Mouse (Mus musculus): Measurements from ENCODE around the gene Ttc22. TPM values are rescaled to one million over a fixed set of nuclear protein-coding genes. Genes with fewer than 3 reads are reported as not detected.

Ttc22 gene
- not detected in 2 replicates for polyA plus RNA-seq (2012; ENCODE audit: insufficient read depth, insufficient read length, missing spikeins)

GRCm38 (mm10) chr4:106622030-106622493, at the start of gene Ttc22:
TSS of gene Ttc22 (plus strand) at chr4:106622432.
- Histone ChIP-seq H3K4me1 (ENCODE audit: control insufficient read depth, insufficient read depth, low read length) (no peaks in the 10 kb centered on the region), H3K27ac (ENCODE audit: insufficient read depth, low read depth, low read length) (no peak within 1 kb of the TSS), H3K4me3 (ENCODE audit: insufficient read depth, low read length) (no peak within 1 kb of the TSS)
- TF ChIP-seq CTCF (IDR thresholded peaks at IDR 0.05; ENCODE audit: low read depth, low read length): no peak
- no peak for TF ChIP-seq POLR2A (IDR thresholded peaks at IDR 0.05; ENCODE audit: borderline replicate concordance, low read depth, low read length)

- H3K4me3 ChIP-seq (ENCODE audit: insufficient read depth, low read length): no peak overlapping the region
- no peak overlapping the region for H3K27ac ChIP-seq (ENCODE audit: insufficient read depth, low read depth, low read length)
- no peak for TF ChIP-seq CTCF (IDR thresholded peaks at IDR 0.05; ENCODE audit: low read depth, low read length)
- TF ChIP-seq POLR2A (IDR thresholded peaks at IDR 0.05; ENCODE audit: borderline replicate concordance, low read depth, low read length): no peak
- no peaks in the 10 kb centered on the region for H3K4me1 ChIP-seq (ENCODE audit: control insufficient read depth, insufficient read depth, low read length)
Measured at GRCm38 (mm10) chr4:106575022-106575421, 47.2 kb upstream of the Ttc22 start.

GRCm38 (mm10) chr4:106577511-106577910, 44.7 kb upstream of the Ttc22 start:
- no peaks in the 10 kb centered on the region for H3K4me1 ChIP-seq (ENCODE audit: control insufficient read depth, insufficient read depth, low read length)
- TF ChIP-seq CTCF (IDR thresholded peaks at IDR 0.05; ENCODE audit: low read depth, low read length): no peak
- no peak for TF ChIP-seq POLR2A (IDR thresholded peaks at IDR 0.05; ENCODE audit: borderline replicate concordance, low read depth, low read length)
- H3K4me3 ChIP-seq (ENCODE audit: insufficient read depth, low read length): no peak overlapping the region
- no peak overlapping the region for H3K27ac ChIP-seq (ENCODE audit: insufficient read depth, low read depth, low read length)

- Histone ChIP-seq H3K4me1 (ENCODE audit: control insufficient read depth, insufficient read depth, low read length) (no peaks in the 10 kb centered on the region), H3K27ac (ENCODE audit: insufficient read depth, low read depth, low read length) (no peak overlapping the region), H3K4me3 (ENCODE audit: insufficient read depth, low read length) (no peak overlapping the region)
- TF ChIP-seq CTCF (IDR thresholded peaks at IDR 0.05; ENCODE audit: low read depth, low read length) (no peak), POLR2A (IDR thresholded peaks at IDR 0.05; ENCODE audit: borderline replicate concordance, low read depth, low read length) (no peak)
Measured at GRCm38 (mm10) chr4:106581176-106581864, 40.9 kb upstream of the Ttc22 start.

- H3K4me3 ChIP-seq (ENCODE audit: insufficient read depth, low read length): no peak overlapping the region
- TF ChIP-seq CTCF (IDR thresholded peaks at IDR 0.05; ENCODE audit: low read depth, low read length) (no peak), POLR2A (IDR thresholded peaks at IDR 0.05; ENCODE audit: borderline replicate concordance, low read depth, low read length) (no peak)
- H3K4me1 ChIP-seq (ENCODE audit: control insufficient read depth, insufficient read depth, low read length): no peaks in the 10 kb centered on the region
- no peak overlapping the region for H3K27ac ChIP-seq (ENCODE audit: insufficient read depth, low read depth, low read length)
Measured at GRCm38 (mm10) chr4:106581865-106582204, 40.4 kb upstream of the Ttc22 start.

GRCm38 (mm10) chr4:106582428-106583153, 39.6 kb upstream of the Ttc22 start:
- Histone ChIP-seq H3K4me3 (ENCODE audit: insufficient read depth, low read length) (no peak overlapping the region), H3K27ac (ENCODE audit: insufficient read depth, low read depth, low read length) (no peak overlapping the region), H3K4me1 (ENCODE audit: control insufficient read depth, insufficient read depth, low read length) (no peaks in the 10 kb centered on the region)
- no peak for TF ChIP-seq POLR2A (IDR thresholded peaks at IDR 0.05; ENCODE audit: borderline replicate concordance, low read depth, low read length)

GRCm38 (mm10) chr4:106584665-106585064, 37.6 kb upstream of the Ttc22 start:
- Histone ChIP-seq H3K4me1 (ENCODE audit: control insufficient read depth, insufficient read depth, low read length) (no peaks in the 10 kb centered on the region), H3K4me3 (ENCODE audit: insufficient read depth, low read length) (no peak overlapping the region), H3K27ac (ENCODE audit: insufficient read depth, low read depth, low read length) (no peak overlapping the region)
- TF ChIP-seq POLR2A (IDR thresholded peaks at IDR 0.05; ENCODE audit: borderline replicate concordance, low read depth, low read length) (no peak), CTCF (IDR thresholded peaks at IDR 0.05; ENCODE audit: low read depth, low read length) (no peak)

- Histone ChIP-seq H3K27ac (ENCODE audit: insufficient read depth, low read depth, low read length) (no peak overlapping the region), H3K4me3 (ENCODE audit: insufficient read depth, low read length) (no peak overlapping the region), H3K4me1 (ENCODE audit: control insufficient read depth, insufficient read depth, low read length) (no peaks in the 10 kb centered on the region)
- TF ChIP-seq CTCF (IDR thresholded peaks at IDR 0.05; ENCODE audit: low read depth, low read length): no peak
- TF ChIP-seq POLR2A (IDR thresholded peaks at IDR 0.05; ENCODE audit: borderline replicate concordance, low read depth, low read length): no peak
Measured at GRCm38 (mm10) chr4:106587075-106587474, 35.2 kb upstream of the Ttc22 start.

- H3K27ac ChIP-seq (ENCODE audit: insufficient read depth, low read depth, low read length): no peak overlapping the region
- no peaks in the 10 kb centered on the region for H3K4me1 ChIP-seq (ENCODE audit: control insufficient read depth, insufficient read depth, low read length)
- no peak overlapping the region for H3K4me3 ChIP-seq (ENCODE audit: insufficient read depth, low read length)
- no peak for TF ChIP-seq POLR2A (IDR thresholded peaks at IDR 0.05; ENCODE audit: borderline replicate concordance, low read depth, low read length)
- TF ChIP-seq CTCF (IDR thresholded peaks at IDR 0.05; ENCODE audit: low read depth, low read length): no peak
Measured at GRCm38 (mm10) chr4:106590142-106590541, 32.1 kb upstream of the Ttc22 start.

- Histone ChIP-seq H3K4me3 (ENCODE audit: insufficient read depth, low read length) (no peak overlapping the region), H3K27ac (ENCODE audit: insufficient read depth, low read depth, low read length) (no peak overlapping the region), H3K4me1 (ENCODE audit: control insufficient read depth, insufficient read depth, low read length) (no peaks in the 10 kb centered on the region)
- TF ChIP-seq CTCF (IDR thresholded peaks at IDR 0.05; ENCODE audit: low read depth, low read length): no peak
- no peak for TF ChIP-seq POLR2A (IDR thresholded peaks at IDR 0.05; ENCODE audit: borderline replicate concordance, low read depth, low read length)
Measured at GRCm38 (mm10) chr4:106590871-106591270, 31.4 kb upstream of the Ttc22 start.

Measured in bone marrow macrophage, adult 2 months (primary cell).